ENCODE assay signal across 13 mouse cellular contexts in genomic region chr4:128448831-128449431, GRCm38 (mm10).
DNase-seq lines count a peak whose midpoint lies in the region; ATAC-seq lines count a peak whose summit lies in the region.
"Had no signal": no experiment of that assay in that cellular context is flagged by ENCODE, and none has a peak within 500 bp of the region (broad histone marks: within the 10 kb centered on the region; RNA-seq: fewer than 3 reads in every experiment).

No protein-coding gene starts in this region.

- H3K4me1 ChIP-seq in hindbrain, embryonic 15.5 days (replicated peaks): peaks cover 36% of the 10 kb centered on the region
- H3K4me1 ChIP-seq in hindbrain, embryonic 16.5 days (ENCODE audit: control insufficient read depth, insufficient read depth, low read depth, low read length): peaks cover 24% of the 10 kb centered on the region
- H3K4me1 ChIP-seq in forebrain, embryonic 14.5 days (ENCODE audit: control insufficient read depth, insufficient read depth, low read length): peaks cover 29% of the 10 kb centered on the region

- 58% methylated on average over 12 of the region's 12 CpGs for WGBS in hindbrain, embryonic 15.5 days
- WGBS in hindbrain, embryonic 16.5 days: 51% methylated on average over 12 of the region's 12 CpGs
- 90% methylated on average over 12 of the region's 12 CpGs for WGBS in forebrain, embryonic 14.5 days

- no peak overlapping the region for H3K9ac ChIP-seq in hindbrain, embryonic 15.5 days
- H3K9ac ChIP-seq in hindbrain, embryonic 16.5 days (ENCODE audit: low read depth, low read length): no peak overlapping the region
- H3K9ac ChIP-seq in forebrain, embryonic 14.5 days (ENCODE audit: low read length): no peak overlapping the region
- H3K9ac ChIP-seq: embryonic facial prominence, embryonic 12.5 days had no signal

- no peak for ATAC-seq in hindbrain, embryonic 15.5 days (ENCODE audit: low FRiP score, low read depth)
- no peak for ATAC-seq in hindbrain, embryonic 16.5 days
- no peak for ATAC-seq in forebrain, embryonic 14.5 days

- H3K4me2 ChIP-seq in hindbrain, embryonic 15.5 days: no peak overlapping the region
- no peak overlapping the region for H3K4me2 ChIP-seq in hindbrain, embryonic 16.5 days (ENCODE audit: low read length)
- no peak overlapping the region for H3K4me2 ChIP-seq in forebrain, embryonic 14.5 days (ENCODE audit: low read length)
- H3K4me2 ChIP-seq: embryonic facial prominence, embryonic 12.5 days had no signal

- H3K4me3 ChIP-seq in hindbrain, embryonic 15.5 days: no peak overlapping the region
- no peak overlapping the region for H3K4me3 ChIP-seq in hindbrain, embryonic 16.5 days (ENCODE audit: low read length)
- H3K4me3 ChIP-seq in forebrain, embryonic 14.5 days (ENCODE audit: low read depth, low read length): no peak overlapping the region
- H3K4me3 ChIP-seq: embryonic facial prominence, embryonic 12.5 days had no signal

- H3K27ac ChIP-seq in hindbrain, embryonic 15.5 days (replicated peaks): 0 out of 2 replicates have a peak overlapping the region, but pooled peaks have one; percentile 12
- no peak overlapping the region for H3K27ac ChIP-seq in hindbrain, embryonic 16.5 days (ENCODE audit: low read depth, low read length)
- no peak overlapping the region for H3K27ac ChIP-seq in forebrain, embryonic 14.5 days (ENCODE audit: low read depth, low read length)
- H3K27ac ChIP-seq: embryonic facial prominence, embryonic 12.5 days; stomach, postnatal 0 days had no signal

- no peaks in the 10 kb centered on the region for H3K36me3 ChIP-seq in hindbrain, embryonic 15.5 days
- no peaks in the 10 kb centered on the region for H3K36me3 ChIP-seq in hindbrain, embryonic 16.5 days (ENCODE audit: control insufficient read depth, insufficient read depth, low read length)
- no peaks in the 10 kb centered on the region for H3K36me3 ChIP-seq in forebrain, embryonic 14.5 days (ENCODE audit: control insufficient read depth, insufficient read depth, low read length)
- H3K36me3 ChIP-seq: embryonic facial prominence, embryonic 12.5 days had no signal

- peak; percentile 16 to 25 for DNase-seq in cerebellum, postnatal 36 days
- peak; percentile 64 to 81 for DNase-seq in left cerebral cortex, adult 18-20 months (ENCODE audit: low spot score in 2 of 2)
- DNase-seq in right cerebral cortex, postnatal 14 days: peak; percentile 69
- DNase-seq in thymus, postnatal 10 days (ENCODE audit: low spot score in 2 of 2): no peak
- DNase-seq in forebrain, embryonic 14.5 days (ENCODE audit: low spot score): no peak
- DNase-seq in embryo, embryonic 10 days (ENCODE audit: low spot score): no peak
- DNase-seq: heart, adult 11 months; kidney, postnatal 10 days; spleen, adult 18-20 months had no signal

- H3K9me3 ChIP-seq in hindbrain, embryonic 15.5 days: no peaks in the 10 kb centered on the region
- H3K9me3 ChIP-seq in hindbrain, embryonic 16.5 days (ENCODE audit: control insufficient read depth, low read length): no peaks in the 10 kb centered on the region
- no peaks in the 10 kb centered on the region for H3K9me3 ChIP-seq in forebrain, embryonic 14.5 days (replicated peaks; ENCODE audit: control insufficient read depth, low read length)
- H3K9me3 ChIP-seq: embryonic facial prominence, embryonic 12.5 days had no signal

- H3K27me3 ChIP-seq in hindbrain, embryonic 15.5 days: no peaks in the 10 kb centered on the region
- no peaks in the 10 kb centered on the region for H3K27me3 ChIP-seq in hindbrain, embryonic 16.5 days (replicated peaks; ENCODE audit: control insufficient read depth, insufficient read depth, low read length)
- no peaks in the 10 kb centered on the region for H3K27me3 ChIP-seq in forebrain, embryonic 14.5 days (replicated peaks; ENCODE audit: control insufficient read depth, insufficient read depth, low read length)
- H3K27me3 ChIP-seq: embryonic facial prominence, embryonic 12.5 days had no signal

Comparison
In these comparisons a context has a peak if more than half of its experiments do, and no peak if none do; other contexts are left out.
1. DNase-seq: peak in cerebellum, postnatal 36 days (2 of 2), left cerebral cortex, adult 18-20 months (2 of 2) and right cerebral cortex, postnatal 14 days (single experiment); none in thymus, postnatal 10 days (0 of 2), forebrain, embryonic 14.5 days (single experiment) and embryo, embryonic 10 days (single experiment).